Mouse (Mus musculus) cerebellum, postnatal 25 days (tissue): ENCODE measurements around the gene Fads2.

Experiments
- DNase-seq, 2 experiments: peaks; one replicate each; pipeline ENCODE4 v3.0.0; 2021; ENCODE audit warnings: mixed read lengths in 2 of 2

The Fads2 gene

GRCm38 (mm10) chr19:10040866-10041387 lies 60.6 kb downstream of the Fads2 start:
- peak; percentile 78 to 80 for DNase-seq

GRCm38 (mm10) chr19:10039615-10040014 lies 61.9 kb downstream of the Fads2 start:
- DNase-seq, result peak; percentile 24 to 55

DNA sequence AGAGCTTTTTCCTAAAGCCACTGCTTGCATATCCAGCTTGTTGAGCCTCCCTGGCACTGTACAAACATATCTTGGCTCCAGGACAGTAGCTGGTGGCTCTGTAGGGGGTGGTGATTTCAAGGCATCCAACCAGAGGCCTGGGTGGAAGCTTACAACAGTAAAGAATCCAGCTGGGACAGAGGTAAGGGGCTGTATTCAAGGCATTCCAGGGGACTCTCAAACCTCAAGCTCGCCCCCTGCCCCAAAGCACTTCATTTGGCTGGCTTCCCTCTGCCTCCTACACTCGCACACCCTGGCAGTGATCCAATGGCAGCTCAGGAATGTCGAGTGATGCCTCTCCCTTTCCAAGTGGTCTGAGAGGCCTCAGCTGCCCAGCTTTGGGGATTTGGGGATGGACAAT lies 62.6 kb downstream of the Fads2 start:
- peak; percentile 38 to 52 for DNase-seq

- no peak for DNase-seq
Observed at GRCm38 (mm10) chr19:10038364-10038763, 63.2 kb downstream of the Fads2 start.

DNA sequence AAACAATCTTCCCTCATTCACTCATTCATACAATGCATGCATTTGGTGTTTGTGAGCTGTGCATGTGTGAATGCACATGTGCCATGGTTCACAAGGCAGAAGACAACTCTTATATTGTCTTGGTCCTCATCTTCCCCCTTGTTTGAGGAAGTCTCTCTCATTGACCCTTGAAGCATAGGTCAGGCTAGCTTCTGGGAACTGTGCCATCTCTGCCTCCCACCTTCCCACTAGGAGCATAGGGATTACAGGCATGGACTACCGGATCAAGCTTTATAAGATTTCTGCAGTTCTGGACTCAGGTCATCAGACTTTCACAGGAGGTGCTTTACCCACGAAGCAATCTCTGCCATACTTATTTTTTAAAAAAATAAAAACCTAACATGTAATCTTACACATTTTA lies 64.0 kb downstream of the Fads2 start:
- DNase-seq, result no peak

- peak; percentile 77 to 87 for DNase-seq
Observed at GRCm38 (mm10) chr19:10034785-10035447, 66.6 kb downstream of the Fads2 start.

- no peak for DNase-seq
Observed at GRCm38 (mm10) chr19:10034356-10034755, 67.2 kb downstream of the Fads2 start.

- peak; percentile 65 to 77 for DNase-seq
Observed at GRCm38 (mm10) chr19:10033211-10033973, 68.2 kb downstream of the Fads2 start.

- DNase-seq, result no peak
Observed at GRCm38 (mm10) chr19:10029746-10030145, 71.8 kb downstream of the Fads2 start.

DNA sequence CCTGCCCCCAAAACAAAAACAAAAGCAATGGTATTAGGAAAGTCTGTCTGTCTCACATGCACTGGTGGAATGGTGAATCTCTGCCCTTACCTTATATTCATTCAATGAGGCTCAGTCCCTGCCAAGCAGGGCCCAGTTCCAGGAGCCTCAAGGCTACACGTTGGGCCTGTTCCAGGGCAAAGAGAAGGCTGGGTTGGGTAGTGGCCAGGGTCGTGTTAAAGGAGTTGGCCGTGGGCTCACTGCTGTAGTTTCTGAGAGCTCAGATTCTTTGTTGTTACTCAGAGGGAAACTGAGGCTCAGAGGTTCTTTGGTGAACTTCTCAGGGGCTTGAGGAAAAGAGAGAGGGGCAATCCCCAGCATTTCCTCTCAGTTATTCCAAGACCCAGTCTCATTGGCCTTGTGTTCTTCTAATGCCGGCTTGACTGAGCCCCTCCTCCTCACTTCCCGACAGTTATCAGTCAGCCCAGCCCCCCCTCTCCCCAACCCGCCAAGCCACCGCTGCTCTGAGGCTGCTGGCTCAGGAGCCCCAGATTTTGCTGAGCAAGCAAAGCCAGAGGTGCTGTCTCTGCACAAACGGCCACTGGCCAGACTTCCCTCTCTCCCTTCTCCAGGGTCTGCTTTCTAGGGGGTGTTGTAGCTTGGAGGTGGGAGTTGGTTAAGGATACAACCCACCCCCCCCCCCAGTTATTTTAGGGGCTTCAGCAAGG lies 76.2 kb downstream of the Fads2 start:
- peak in 1 of 2 experiments; percentile 27 for DNase-seq

DNA sequence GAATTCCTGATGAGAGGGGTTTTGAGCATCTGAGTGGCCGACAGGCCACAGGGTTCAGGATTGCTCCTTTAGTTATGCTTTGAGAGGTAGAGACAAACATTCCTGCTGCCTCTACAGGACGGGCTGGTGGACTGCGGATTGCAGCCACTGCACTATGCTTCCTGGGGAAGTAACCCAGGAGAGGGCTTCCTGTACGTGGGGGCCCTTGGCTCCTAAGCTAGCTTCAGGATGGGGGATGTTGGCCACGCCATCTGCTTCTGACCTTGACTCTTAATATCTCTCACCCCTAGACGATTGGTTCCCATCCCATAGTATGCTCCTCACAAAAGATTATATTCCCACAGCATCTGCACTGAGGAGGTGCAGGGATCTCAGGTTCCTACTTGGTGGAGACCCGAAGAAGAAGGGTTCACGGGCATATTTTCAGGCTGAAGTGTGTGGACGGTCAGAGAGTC lies 78.2 kb downstream of the Fads2 start:
- no peak for DNase-seq

- peak in 1 of 2 experiments; percentile 32 for DNase-seq
Observed at GRCm38 (mm10) chr19:10022414-10023303, 78.9 kb downstream of the Fads2 start.

- DNase-seq, result no peak
Observed at GRCm38 (mm10) chr19:10021981-10022380, 79.6 kb downstream of the Fads2 start.

DNA sequence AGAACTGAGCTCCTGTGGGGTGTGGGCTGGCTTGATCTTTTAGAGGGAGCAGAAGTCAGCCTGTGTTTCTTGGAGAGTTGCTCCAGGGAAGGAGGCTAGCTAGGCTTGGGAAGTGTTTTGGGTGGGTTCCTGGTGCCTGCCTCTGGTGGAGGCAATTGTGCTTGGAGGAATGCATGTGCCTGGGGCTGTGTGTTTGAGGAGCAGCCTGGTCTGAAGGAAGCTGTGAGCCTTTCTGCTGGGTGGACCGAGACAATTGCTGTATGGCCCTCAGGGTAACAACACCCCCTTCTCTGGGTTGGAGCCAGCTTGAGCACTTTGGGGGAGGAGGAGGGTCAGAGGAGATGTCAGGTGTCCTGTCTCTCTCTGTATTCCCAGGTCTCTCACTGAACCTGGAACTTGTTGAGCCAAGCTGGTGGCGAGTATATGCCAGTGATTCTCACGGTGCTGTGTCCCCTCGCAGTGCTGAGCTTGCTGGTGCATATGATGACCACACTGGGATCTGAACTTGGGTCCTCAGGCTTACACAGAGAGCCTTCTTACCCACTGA lies 82.3 kb downstream of the Fads2 start:
- no peak for DNase-seq

GRCm38 (mm10) chr19:10018527-10018818 lies 83.1 kb downstream of the Fads2 start:
- no peak for DNase-seq

GRCm38 (mm10) chr19:10017637-10018526 lies 83.7 kb downstream of the Fads2 start:
- DNase-seq, result peak; percentile 80 to 88

DNA sequence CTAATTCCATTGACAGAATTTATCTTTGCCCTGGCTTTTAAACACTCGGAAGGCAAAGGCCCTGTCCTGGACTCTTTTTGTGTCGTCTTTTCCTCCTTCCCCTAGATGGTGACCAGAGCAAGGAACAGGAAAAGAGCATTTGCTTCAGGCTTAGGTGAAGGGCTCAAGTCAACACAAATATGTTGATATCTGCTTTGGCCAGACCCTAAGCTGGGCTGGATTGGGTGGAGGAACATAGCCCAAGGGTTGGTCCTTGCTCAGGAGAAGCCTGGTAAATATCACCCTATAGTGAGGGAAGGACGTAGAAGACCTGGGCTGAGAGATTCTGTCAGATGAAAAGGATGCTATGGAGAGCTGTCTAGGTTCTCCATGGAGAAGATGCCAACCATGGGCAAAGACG lies 85.4 kb downstream of the Fads2 start:
- no peak for DNase-seq

- DNase-seq, result no peak
Observed at GRCm38 (mm10) chr19:10015442-10015841, 86.1 kb downstream of the Fads2 start.

GRCm38 (mm10) chr19:10014824-10015223 lies 86.7 kb downstream of the Fads2 start:
- DNase-seq, result no peak

GRCm38 (mm10) chr19:10013913-10014312 lies 87.6 kb downstream of the Fads2 start:
- no peak for DNase-seq

DNA sequence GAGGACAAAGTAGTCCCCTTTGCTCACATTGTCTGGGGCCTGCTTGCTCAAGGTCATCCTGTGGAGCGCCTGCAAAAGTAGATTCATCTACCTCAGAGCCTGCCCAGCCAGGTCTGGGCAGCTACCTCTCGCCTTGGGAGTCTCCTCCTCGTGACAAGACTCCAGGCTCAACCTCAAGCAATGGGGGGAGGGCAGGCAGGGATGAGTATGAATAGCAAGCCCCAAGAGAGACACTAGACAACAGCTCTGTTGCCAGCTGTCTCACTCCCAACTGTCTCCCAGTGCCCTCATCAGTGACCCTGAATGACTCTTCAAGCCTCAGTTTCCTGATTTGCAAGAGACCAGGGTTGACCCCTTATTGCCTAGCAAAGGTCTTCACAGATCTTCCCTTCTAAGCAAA lies 88.2 kb downstream of the Fads2 start:
- no peak for DNase-seq
